ENCODE assay signal across 18 mouse cellular contexts in genomic region chr1:33745901-33746300, GRCm38 (mm10). TPM values are rescaled to one million over a fixed set of nuclear protein-coding genes. Genes with fewer than 3 reads are reported as not detected.
DNase-seq lines count a peak whose midpoint lies in the region; ATAC-seq lines count a peak whose summit lies in the region.
"Had no signal": no experiment of that assay in that cellular context is flagged by ENCODE, and none has a peak within 500 bp of the region (broad histone marks: within the 10 kb centered on the region; RNA-seq: fewer than 3 reads in every experiment).

No protein-coding gene starts in this region.

- peaks cover under 1% of the 10 kb centered on the region; the same call in 1 of the 2 replicates for H3K36me3 ChIP-seq in hindbrain, embryonic 16.5 days (ENCODE audit: control insufficient read depth, insufficient read depth, low read length)
- H3K36me3 ChIP-seq in hindbrain, embryonic 10.5 days, result peaks cover 61% of the 10 kb centered on the region
- no peaks in the 10 kb centered on the region for H3K36me3 ChIP-seq in midbrain, embryonic 11.5 days (ENCODE audit: control insufficient read depth, insufficient read depth, low read length)
- H3K36me3 ChIP-seq in midbrain, embryonic 15.5 days (replicated peaks), result no peaks in the 10 kb centered on the region; the same call in 1 of the 2 replicates
- peaks cover 67% of the 10 kb centered on the region for H3K36me3 ChIP-seq in liver, embryonic 13.5 days
- peaks cover 12% of the 10 kb centered on the region; the same call in 1 of the 2 replicates for H3K36me3 ChIP-seq in stomach, embryonic 16.5 days (ENCODE audit: control insufficient read depth, insufficient read depth, low read length)

- no peak overlapping the region for H3K4me2 ChIP-seq in hindbrain, embryonic 16.5 days (ENCODE audit: low read length)
- H3K4me2 ChIP-seq in midbrain, embryonic 11.5 days, result no peak overlapping the region
- H3K4me2 ChIP-seq in midbrain, embryonic 15.5 days, result no peak overlapping the region
- no peak overlapping the region for H3K4me2 ChIP-seq in liver, embryonic 13.5 days
- H3K4me2 ChIP-seq in stomach, embryonic 16.5 days (ENCODE audit: low read depth, low read length), result no peak overlapping the region
- H3K4me2 ChIP-seq: embryonic facial prominence, embryonic 13.5 days; forebrain, embryonic 12.5 days; heart, embryonic 13.5 days; hindbrain, embryonic 13.5 days had no signal

- DNase-seq in hindbrain, embryonic 10.5 days (ENCODE audit: low spot score), result no peak
- peak; percentile 61 for DNase-seq in midbrain, embryonic 11.5 days (ENCODE audit: low spot score, missing footprints)
- DNase-seq in liver, embryonic 13.5 days, result no peak
- DNase-seq: adrenal gland, adult 2 months; adrenal gland, postnatal 25 days; cerebellum, adult 18-20 months; cerebellum, adult 9-11 months; cerebellum, postnatal 36 days; gastrocnemius, adult 2 months; gastrocnemius, postnatal 25 days; heart, postnatal 4 days had no signal

- peak; percentile 28; the same call in 1 of the 2 replicates for ATAC-seq in hindbrain, embryonic 16.5 days
- ATAC-seq in midbrain, embryonic 11.5 days (ENCODE audit: low FRiP score), result no peak
- no peak for ATAC-seq in midbrain, embryonic 15.5 days (replicated peaks)
- ATAC-seq in liver, embryonic 13.5 days (ENCODE audit: low read depth), result peak; percentile 41; the same call in 1 of the 2 replicates
- ATAC-seq in stomach, embryonic 16.5 days (ENCODE audit: insufficient read depth, low FRiP score), result 0 out of 2 replicates have a peak, but pooled peaks have one; percentile 17

- no peak overlapping the region for H3K4me3 ChIP-seq in hindbrain, embryonic 16.5 days (ENCODE audit: low read length)
- H3K4me3 ChIP-seq in hindbrain, embryonic 10.5 days, result no peak overlapping the region
- H3K4me3 ChIP-seq in midbrain, embryonic 11.5 days (ENCODE audit: low read depth, low read length), result no peak overlapping the region
- no peak overlapping the region for H3K4me3 ChIP-seq in midbrain, embryonic 15.5 days
- no peak overlapping the region for H3K4me3 ChIP-seq in liver, embryonic 13.5 days (replicated peaks)
- no peak overlapping the region for H3K4me3 ChIP-seq in stomach, embryonic 16.5 days (replicated peaks; ENCODE audit: low read length)
- H3K4me3 ChIP-seq: embryonic facial prominence, embryonic 13.5 days; forebrain, embryonic 12.5 days; gastrocnemius, adult 2 months; heart, embryonic 13.5 days; hindbrain, embryonic 13.5 days had no signal

- H3K27me3 ChIP-seq in hindbrain, embryonic 16.5 days (replicated peaks; ENCODE audit: control insufficient read depth, insufficient read depth, low read length), result no peaks in the 10 kb centered on the region
- no peaks in the 10 kb centered on the region for H3K27me3 ChIP-seq in hindbrain, embryonic 10.5 days (ENCODE audit: insufficient read depth, poor library complexity, severe bottlenecking)
- H3K27me3 ChIP-seq in midbrain, embryonic 11.5 days (ENCODE audit: control insufficient read depth, insufficient read depth, low read length), result no peaks in the 10 kb centered on the region
- H3K27me3 ChIP-seq in midbrain, embryonic 15.5 days (replicated peaks), result no peaks in the 10 kb centered on the region
- no peaks in the 10 kb centered on the region for H3K27me3 ChIP-seq in liver, embryonic 13.5 days
- H3K27me3 ChIP-seq in stomach, embryonic 16.5 days (ENCODE audit: control insufficient read depth, insufficient read depth, low read length), result no peaks in the 10 kb centered on the region
- H3K27me3 ChIP-seq: embryonic facial prominence, embryonic 13.5 days; forebrain, embryonic 12.5 days; heart, embryonic 13.5 days; hindbrain, embryonic 13.5 days had no signal

- no peak overlapping the region for H3K27ac ChIP-seq in hindbrain, embryonic 16.5 days (ENCODE audit: low read depth, low read length)
- no peak overlapping the region for H3K27ac ChIP-seq in hindbrain, embryonic 10.5 days
- no peak overlapping the region for H3K27ac ChIP-seq in midbrain, embryonic 11.5 days (ENCODE audit: low read depth, low read length)
- no peak overlapping the region for H3K27ac ChIP-seq in midbrain, embryonic 15.5 days
- no peak overlapping the region for H3K27ac ChIP-seq in liver, embryonic 13.5 days
- no peak overlapping the region for H3K27ac ChIP-seq in stomach, embryonic 16.5 days (ENCODE audit: low read length)
- H3K27ac ChIP-seq: embryonic facial prominence, embryonic 13.5 days; forebrain, embryonic 12.5 days; gastrocnemius, adult 2 months; heart, embryonic 13.5 days; hindbrain, embryonic 13.5 days had no signal

- H3K9ac ChIP-seq in hindbrain, embryonic 16.5 days (ENCODE audit: low read depth, low read length), result no peak overlapping the region
- H3K9ac ChIP-seq in midbrain, embryonic 11.5 days (ENCODE audit: low read length), result no peak overlapping the region
- H3K9ac ChIP-seq in midbrain, embryonic 15.5 days, result no peak overlapping the region
- no peak overlapping the region for H3K9ac ChIP-seq in liver, embryonic 13.5 days
- no peak overlapping the region for H3K9ac ChIP-seq in stomach, embryonic 16.5 days (ENCODE audit: low read length)
- H3K9ac ChIP-seq: embryonic facial prominence, embryonic 13.5 days; forebrain, embryonic 12.5 days; heart, embryonic 13.5 days; hindbrain, embryonic 13.5 days had no signal

- 96% methylated on average over 4 of the region's 4 CpGs for WGBS in hindbrain, embryonic 16.5 days
- WGBS in hindbrain, embryonic 10.5 days, result 95% methylated on average over 4 of the region's 4 CpGs
- 90% methylated on average over 4 of the region's 4 CpGs for WGBS in midbrain, embryonic 11.5 days
- WGBS in midbrain, embryonic 15.5 days, result 95% methylated on average over 4 of the region's 4 CpGs
- 95% methylated on average over 4 of the region's 4 CpGs for WGBS in liver, embryonic 13.5 days (ENCODE audit: insufficient replicate concordance)
- WGBS in stomach, embryonic 16.5 days, result 93% methylated on average over 4 of the region's 4 CpGs

- H3K4me1 ChIP-seq in hindbrain, embryonic 16.5 days (ENCODE audit: control insufficient read depth, insufficient read depth, low read depth, low read length), result no peaks in the 10 kb centered on the region
- peaks cover 3% of the 10 kb centered on the region; the same call in 1 of the 2 replicates for H3K4me1 ChIP-seq in hindbrain, embryonic 10.5 days (replicated peaks)
- no peaks in the 10 kb centered on the region for H3K4me1 ChIP-seq in midbrain, embryonic 11.5 days (ENCODE audit: control insufficient read depth, insufficient read depth, low read length)
- H3K4me1 ChIP-seq in midbrain, embryonic 15.5 days, result no peaks in the 10 kb centered on the region
- H3K4me1 ChIP-seq in liver, embryonic 13.5 days (replicated peaks), result no peaks in the 10 kb centered on the region
- H3K4me1 ChIP-seq in stomach, embryonic 16.5 days (ENCODE audit: control insufficient read depth, insufficient read depth, low read length), result no peaks in the 10 kb centered on the region
- H3K4me1 ChIP-seq: embryonic facial prominence, embryonic 13.5 days; forebrain, embryonic 12.5 days; hindbrain, embryonic 13.5 days had no signal

- no peaks in the 10 kb centered on the region for H3K9me3 ChIP-seq in hindbrain, embryonic 16.5 days (ENCODE audit: control insufficient read depth, low read length)
- H3K9me3 ChIP-seq in hindbrain, embryonic 10.5 days, result no peaks in the 10 kb centered on the region
- no peaks in the 10 kb centered on the region for H3K9me3 ChIP-seq in midbrain, embryonic 11.5 days (ENCODE audit: control insufficient read depth, low read length)
- no peaks in the 10 kb centered on the region for H3K9me3 ChIP-seq in midbrain, embryonic 15.5 days
- H3K9me3 ChIP-seq in liver, embryonic 13.5 days (replicated peaks), result no peaks in the 10 kb centered on the region
- H3K9me3 ChIP-seq in stomach, embryonic 16.5 days (replicated peaks; ENCODE audit: control insufficient read depth, low read length), result no peaks in the 10 kb centered on the region
- H3K9me3 ChIP-seq: embryonic facial prominence, embryonic 13.5 days; heart, embryonic 13.5 days; hindbrain, embryonic 13.5 days had no signal

RNA-seq across cellular contexts. Expression of gene Bag2, which starts 11.7 kb away (rescaled TPM):
- 26.8 and 28.8 TPM in 2 replicates for polyA plus RNA-seq in hindbrain, embryonic 16.5 days (2015; fragmentation: Nextera tagmentation; extraction: Ambion mirVana)
- 40.7 and 48.6 TPM in 2 replicates for polyA plus RNA-seq in hindbrain, embryonic 10.5 days (2016; fragmentation: Nextera tagmentation; extraction: Ambion mirVana)
- polyA plus RNA-seq in midbrain, embryonic 11.5 days (2014; fragmentation: Nextera tagmentation; extraction: Ambion mirVana), result 29.1 and 29.6 TPM in 2 replicates
- polyA plus RNA-seq in midbrain, embryonic 15.5 days (2015; fragmentation: Nextera tagmentation; extraction: Ambion mirVana), result 22.2 and 23.6 TPM in 2 replicates
- polyA plus RNA-seq in liver, embryonic 13.5 days (2015; fragmentation: Nextera tagmentation; extraction: Ambion mirVana), result 63.2 and 72.5 TPM in 2 replicates
- polyA plus RNA-seq in stomach, embryonic 16.5 days (2015; fragmentation: Nextera tagmentation; extraction: Ambion mirVana), result 82.4 and 88.2 TPM in 2 replicates

RNA-seq across cellular contexts. Expression of gene Rab23, which starts 26.2 kb away (rescaled TPM):
- 29.2 and 30.0 TPM in 2 replicates for polyA plus RNA-seq in hindbrain, embryonic 16.5 days (2015; fragmentation: Nextera tagmentation; extraction: Ambion mirVana)
- polyA plus RNA-seq in hindbrain, embryonic 10.5 days (2016; fragmentation: Nextera tagmentation; extraction: Ambion mirVana), result 23.6 and 33.3 TPM in 2 replicates
- 28.2 and 28.6 TPM in 2 replicates for polyA plus RNA-seq in midbrain, embryonic 11.5 days (2014; fragmentation: Nextera tagmentation; extraction: Ambion mirVana)
- polyA plus RNA-seq in midbrain, embryonic 15.5 days (2015; fragmentation: Nextera tagmentation; extraction: Ambion mirVana), result 31.3 and 34.8 TPM in 2 replicates
- polyA plus RNA-seq in liver, embryonic 13.5 days (2015; fragmentation: Nextera tagmentation; extraction: Ambion mirVana), result 4.8 and 5.6 TPM in 2 replicates
- polyA plus RNA-seq in stomach, embryonic 16.5 days (2015; fragmentation: Nextera tagmentation; extraction: Ambion mirVana), result 26.2 and 26.4 TPM in 2 replicates

Comparison
In these comparisons a context has a peak if more than half of its experiments do, and no peak if none do; other contexts are left out.
1. ATAC-seq: peak in hindbrain, embryonic 16.5 days (single experiment), liver, embryonic 13.5 days (single experiment) and stomach, embryonic 16.5 days (single experiment); none in midbrain, embryonic 11.5 days (single experiment) and midbrain, embryonic 15.5 days (single experiment).